Mouse (Mus musculus): ENCODE data around the gene Map3k4.

DNA sequence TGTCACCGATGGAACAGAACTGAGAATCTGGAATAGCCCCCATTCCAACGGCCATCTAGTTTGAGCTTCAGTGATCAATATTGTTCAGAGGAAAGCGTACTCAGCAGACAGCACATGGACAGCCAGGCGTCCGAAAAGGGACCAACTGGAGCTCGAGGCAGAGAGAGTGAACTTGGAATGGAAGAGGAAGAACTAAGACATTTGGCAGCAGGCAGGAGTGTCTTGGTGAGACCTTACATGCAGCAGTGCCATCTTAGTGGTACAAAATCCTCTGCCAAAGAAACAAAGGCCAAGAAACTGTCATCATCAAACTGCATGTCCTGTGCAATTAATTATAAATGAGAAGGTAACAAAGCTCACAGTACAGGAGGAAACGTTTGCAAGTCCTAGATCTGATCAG is 19.2 kb downstream of the Map3k4 start:
- no peak for TF ChIP-seq CTCF (conservative IDR thresholded peaks at IDR 0.05; ENCODE audit: insufficient read depth, insufficient read length, low read depth, low read length)
- TF ChIP-seq POLR2A (IDR thresholded peaks at IDR 0.05; ENCODE audit: low read depth, low read length), result no peak
